Mouse (Mus musculus) adrenal gland, adult 2 months (tissue): ENCODE results near the gene C530025M09Rik. TPM values are rescaled to one million over a fixed set of nuclear protein-coding genes. Genes with fewer than 3 reads are reported as not detected.

ENCODE experiments used
- DNase-seq: peaks from one replicate; pipeline ENCODE4 v3.0.0; 2021
- long read RNA-seq: library from polyadenylated mRNA; stranded (forward); transcript quantifications from one replicate; pipeline ENCODE4 v2.0.0, GENCODE M21; 2021
- polyA plus RNA-seq: library from polyadenylated mRNA; depleted of rRNA; stranded (reverse); fragments of >200 nt; gene quantifications from 2 replicates; pipeline ENCODE4 v1.2.3, GENCODE M21; 2012; rRNA removed
- total RNA-seq, 2 experiments: library from RNA; stranded (reverse); gene quantifications; 2 replicates each; pipeline ENCODE4 v1.2.3; 2021

The C530025M09Rik gene
- total RNA-seq (not detected), polyA plus RNA-seq (not detected in 2 replicates)
- long read RNA-seq: 0 reads

- peak; percentile 39 for DNase-seq
Measured at GRCm38 (mm10) chr2:149830536-149831458, at the start of gene C530025M09Rik. Gene C530025M09Rik, minus strand, starts transcription at chr2:149831213.

DNA sequence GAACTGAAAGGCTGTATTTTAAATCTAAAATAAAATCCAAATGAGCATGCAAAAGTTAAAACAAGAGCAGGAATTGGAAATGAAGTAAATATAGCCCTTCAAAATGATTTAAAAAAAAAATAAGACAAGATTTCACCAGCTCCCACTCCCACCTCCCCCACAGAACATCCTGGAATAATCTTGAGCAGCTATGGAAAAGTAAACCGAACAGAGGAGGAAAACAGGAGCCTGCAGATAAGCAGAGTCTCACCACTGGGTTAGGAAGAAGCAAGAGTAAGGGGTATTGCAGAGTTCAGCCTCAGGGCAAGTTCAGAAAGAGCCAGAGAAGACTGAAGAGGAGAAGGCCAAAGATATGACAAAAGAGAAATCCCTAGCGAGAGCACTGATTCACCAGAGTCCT, 46.9 kb upstream of the C530025M09Rik start:
- DNase-seq: no peak

DNA sequence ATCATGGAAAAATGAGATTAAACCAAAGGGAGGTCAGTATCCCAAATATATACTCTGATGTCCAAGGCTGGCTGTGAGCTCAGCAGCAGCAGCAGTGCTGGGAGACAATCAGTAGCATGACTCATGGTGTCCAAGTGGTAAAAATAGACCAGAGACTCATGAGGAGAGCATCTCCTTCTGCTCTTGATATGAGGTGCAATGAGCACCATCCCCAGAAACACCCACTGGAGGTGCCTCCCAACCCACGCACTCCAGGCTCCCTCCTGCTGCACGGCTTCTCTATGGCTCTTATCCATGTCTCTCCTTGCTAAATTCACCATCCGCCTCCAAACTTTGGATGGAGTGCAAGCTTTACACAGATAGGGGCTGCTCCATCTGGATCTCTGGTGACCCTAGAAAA, 42.3 kb upstream of the C530025M09Rik start:
- DNase-seq: peak; percentile 2

DNA sequence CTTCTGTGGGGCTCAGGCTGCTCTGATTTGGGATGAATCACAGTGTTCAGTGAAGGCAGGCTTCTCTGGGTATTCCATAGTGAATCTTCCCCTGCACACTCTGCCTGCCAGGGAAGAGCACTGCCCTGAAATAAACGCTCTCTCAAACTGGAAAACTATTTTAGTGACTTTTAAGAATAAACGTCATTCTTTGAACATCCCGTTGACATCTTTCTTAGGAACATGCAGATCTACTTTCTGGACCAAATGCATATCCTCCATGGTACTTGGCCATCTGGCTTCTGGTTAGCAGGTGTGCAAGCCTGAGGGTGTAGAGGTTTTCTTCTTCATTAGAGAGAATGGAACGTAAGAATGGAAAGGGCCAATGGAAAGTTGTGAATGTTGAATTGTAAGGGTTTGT, 41.5 kb upstream of the C530025M09Rik start:
- no peak for DNase-seq

DNA sequence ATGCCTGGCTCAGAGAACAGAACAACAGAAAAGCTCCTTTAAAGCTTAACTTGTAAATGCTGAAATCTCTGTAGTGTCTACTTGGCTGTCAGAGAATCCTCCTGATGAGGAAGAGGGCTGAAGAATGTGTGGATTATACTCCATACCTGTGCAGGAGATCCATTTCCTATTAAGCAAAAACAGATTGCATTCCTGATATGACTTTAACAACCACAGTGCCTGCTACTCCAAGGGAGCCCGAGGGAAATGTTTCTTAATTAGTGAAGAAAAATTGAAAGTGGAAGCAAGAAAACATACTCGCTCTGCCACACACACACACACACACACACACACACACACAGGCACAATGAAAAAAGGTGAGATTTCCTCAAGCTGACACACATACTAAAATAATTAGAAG, 39.5 kb upstream of the C530025M09Rik start:
- DNase-seq: no peak

DNA sequence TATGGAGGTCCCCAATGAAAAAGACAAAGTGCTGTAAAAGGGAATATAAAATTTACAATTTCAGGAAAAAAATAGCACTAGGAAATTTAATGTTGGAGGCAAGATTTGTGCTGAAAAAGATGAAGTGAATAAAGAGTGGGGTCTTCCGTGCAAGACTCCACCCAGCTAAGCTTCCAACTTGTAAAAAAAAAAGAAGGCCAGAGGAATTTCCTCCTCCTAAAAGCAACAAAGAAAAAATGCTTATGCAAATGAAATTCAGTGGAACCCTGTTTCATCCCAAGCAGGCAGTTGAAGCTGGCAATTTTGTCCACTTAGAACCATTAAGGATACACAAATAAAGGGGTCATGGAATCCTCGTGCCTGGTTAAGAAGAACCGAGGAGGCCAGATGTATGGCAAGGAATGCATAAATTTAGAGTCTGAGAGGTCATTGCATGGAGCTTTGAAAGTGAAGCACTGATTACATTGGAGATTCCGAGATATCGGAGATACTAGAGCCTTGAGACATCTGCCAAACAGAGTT, 35.0 kb upstream of the C530025M09Rik start:
- no peak for DNase-seq

DNA sequence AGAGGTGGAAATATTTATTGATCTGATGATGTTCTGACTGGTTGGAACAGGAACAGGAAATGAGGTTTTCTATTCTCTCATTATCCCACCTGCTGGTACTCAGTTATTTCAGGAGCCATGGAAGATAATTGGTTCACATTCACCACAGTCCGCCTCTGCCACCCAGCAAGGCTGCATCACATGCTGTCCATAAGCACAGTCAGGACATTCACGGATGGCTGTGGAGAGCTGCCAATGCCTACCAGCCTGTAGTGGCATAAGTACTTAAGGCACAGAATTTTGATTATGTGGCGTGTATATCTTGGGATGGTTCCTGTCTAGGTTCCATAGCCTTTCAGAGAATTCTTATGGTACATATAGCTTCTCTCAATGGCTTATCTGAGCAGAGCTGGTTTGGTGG, 30.0 kb upstream of the C530025M09Rik start:
- no peak for DNase-seq

GRCm38 (mm10) chr2:149848778-149849177, 17.8 kb upstream of the C530025M09Rik start:
- no peak for DNase-seq

DNA sequence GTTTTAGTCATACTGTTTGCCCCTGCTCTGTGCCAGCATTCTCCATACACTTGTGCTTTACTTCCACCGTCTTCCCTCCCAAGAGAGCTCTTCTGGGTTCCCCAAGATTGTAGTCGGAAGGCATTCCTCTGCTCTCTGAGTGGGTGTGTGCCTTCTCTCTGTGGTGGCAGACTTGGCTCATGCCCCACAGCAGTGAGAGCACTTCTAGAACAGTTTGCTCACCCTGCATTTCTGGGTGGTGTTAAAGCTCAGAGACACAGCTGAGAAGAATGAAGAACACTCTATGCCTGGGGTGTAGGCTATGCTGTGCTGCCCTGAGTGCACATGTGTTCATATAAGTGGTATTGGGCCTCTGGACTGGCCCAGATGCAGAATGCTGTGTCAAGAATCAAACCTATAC, 13.6 kb upstream of the C530025M09Rik start:
- no peak for DNase-seq

GRCm38 (mm10) chr2:149839666-149840065, 8.7 kb upstream of the C530025M09Rik start:
- DNase-seq: peak; percentile 9

- DNase-seq: no peak
Measured at GRCm38 (mm10) chr2:149836471-149837135, 5.6 kb upstream of the C530025M09Rik start.

- no peak for DNase-seq
Measured at GRCm38 (mm10) chr2:149835091-149835490, 4.1 kb upstream of the C530025M09Rik start.

DNA sequence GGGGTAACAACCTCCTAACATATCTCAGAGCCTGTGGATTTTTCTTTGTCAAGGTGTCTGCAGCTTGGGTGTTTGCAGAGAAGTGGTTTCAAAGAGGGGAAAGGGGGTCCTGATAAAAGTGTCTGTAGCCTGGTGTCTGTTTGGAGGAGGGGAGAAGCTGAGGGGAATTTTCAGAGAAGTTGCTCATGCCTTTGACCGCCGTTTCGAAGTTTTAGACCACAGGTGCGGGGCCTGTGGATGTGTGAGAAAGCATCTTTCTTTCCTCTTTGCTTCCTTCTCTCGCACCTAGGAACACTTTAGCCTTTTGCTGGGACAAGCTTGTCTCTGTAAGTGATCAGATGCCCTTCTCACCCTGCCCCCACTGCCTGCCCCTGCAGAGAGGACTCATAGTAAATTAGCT, 1.3 kb upstream of the C530025M09Rik start:
- no peak for DNase-seq

DNA sequence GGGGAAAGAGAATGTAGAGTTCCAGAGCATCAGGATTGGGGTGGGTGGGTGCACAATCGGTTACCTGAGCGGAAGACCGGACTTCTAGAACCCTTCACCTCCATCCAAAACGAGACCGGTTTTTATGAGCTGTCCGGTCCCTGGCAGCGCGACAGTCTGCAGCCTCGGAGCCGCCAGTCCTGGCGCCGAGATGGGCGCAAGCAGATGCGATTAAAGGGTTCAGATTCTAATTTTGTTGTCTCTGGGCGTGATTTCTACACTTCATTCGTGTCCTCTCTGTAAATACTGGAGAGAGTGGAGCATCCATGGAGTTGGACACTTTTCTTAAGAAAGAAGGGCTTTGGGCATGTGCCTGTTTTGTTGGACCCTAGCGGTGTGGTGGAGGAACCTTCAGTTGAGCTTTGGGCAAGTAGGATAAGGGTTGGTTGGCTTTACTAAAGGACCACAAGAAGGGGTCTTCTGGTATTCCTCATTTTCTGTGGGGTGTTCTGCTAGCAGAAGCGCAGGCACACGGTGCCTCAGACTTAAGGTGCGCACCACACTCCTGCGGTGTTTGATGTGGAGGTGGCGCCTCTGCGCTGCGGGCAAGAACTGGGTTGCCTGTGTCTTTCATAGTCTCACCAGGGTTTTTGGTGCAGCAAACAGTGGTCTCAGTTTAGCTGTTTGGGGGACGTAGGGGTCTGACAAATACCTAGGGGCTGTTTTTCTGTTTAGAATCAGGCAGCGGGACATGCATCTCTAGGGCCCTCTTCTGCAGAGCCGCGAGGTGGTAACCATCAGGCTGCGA, 639 bp upstream of the C530025M09Rik start:
- DNase-seq: no peak

DNA sequence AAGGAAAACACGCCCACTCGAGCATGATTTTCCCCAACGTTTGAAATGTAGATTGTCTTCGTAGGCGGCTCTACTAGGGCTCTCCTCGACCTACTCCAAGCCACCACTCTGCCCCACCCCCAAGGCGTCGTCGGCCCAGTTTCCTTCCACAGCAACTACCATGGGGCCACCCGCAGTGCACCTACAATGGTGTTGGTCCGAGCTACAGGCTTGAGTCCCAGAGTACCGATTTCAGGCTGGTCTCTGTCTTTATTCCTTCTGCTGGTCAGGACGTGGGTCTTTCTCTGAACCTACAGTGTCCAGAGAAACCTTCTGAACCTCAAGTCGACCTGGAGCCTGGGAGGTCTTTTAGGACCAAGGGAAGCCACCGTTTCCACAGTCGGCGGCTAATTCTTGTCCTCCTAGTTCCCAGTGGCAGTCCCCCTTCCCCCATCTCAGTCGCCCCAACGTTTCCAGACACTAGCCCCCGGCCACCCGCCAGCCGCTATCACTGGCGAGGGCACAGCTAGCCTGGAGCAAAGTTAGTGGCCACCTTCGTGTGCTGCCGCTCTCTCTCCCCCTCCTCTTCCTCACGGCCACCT, 968 bp downstream of the C530025M09Rik start:
- DNase-seq: no peak

- DNase-seq: no peak
Measured at GRCm38 (mm10) chr2:149828911-149829310, 2.1 kb downstream of the C530025M09Rik start, which contains the start of gene Syndig1. Gene Syndig1, plus strand, starts transcription at chr2:149829211.

DNA sequence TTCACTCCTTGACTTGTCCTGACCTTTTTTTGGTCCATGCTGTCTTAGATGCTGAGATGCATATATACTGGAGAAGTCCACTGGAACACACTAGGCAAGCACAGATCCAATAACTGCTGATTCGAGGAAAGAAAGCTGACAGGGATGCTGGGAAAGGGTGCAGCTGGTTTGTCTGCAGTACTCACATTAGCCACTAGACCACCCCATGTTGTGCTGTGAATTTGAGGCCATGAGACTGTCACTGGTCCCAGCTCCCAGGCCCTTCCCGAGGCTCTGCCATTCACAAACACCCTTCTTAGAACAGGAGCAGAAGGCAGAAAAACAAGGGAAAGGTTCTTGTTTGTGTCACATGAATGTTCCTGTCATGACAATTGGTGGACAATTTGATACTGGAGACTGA, 10.8 kb downstream of the C530025M09Rik start:
- no peak for DNase-seq

DNA sequence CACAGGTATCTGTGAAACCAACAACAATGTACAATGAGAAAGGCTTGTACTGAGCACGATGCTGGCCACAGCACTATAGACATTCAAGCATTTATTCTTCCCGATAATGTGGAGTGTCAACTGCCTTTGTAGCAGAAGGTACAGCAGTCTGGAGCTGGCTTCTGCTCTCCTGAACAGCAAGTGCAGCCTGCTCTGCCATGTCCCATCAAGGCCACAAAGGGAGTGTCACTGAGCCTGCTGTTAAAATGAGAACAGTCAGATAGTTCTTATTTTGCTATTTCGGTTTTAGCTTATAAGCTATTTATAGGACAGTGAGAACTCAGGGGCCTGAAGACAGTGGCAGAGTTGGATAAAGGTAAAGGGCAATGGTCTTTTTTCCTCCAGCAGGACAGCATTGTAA, 11.3 kb downstream of the C530025M09Rik start:
- DNase-seq: no peak

- DNase-seq: no peak
Measured at GRCm38 (mm10) chr2:149818395-149818794, 12.6 kb downstream of the C530025M09Rik start.

GRCm38 (mm10) chr2:149812899-149813298, 18.1 kb downstream of the C530025M09Rik start:
- DNase-seq: no peak

DNA sequence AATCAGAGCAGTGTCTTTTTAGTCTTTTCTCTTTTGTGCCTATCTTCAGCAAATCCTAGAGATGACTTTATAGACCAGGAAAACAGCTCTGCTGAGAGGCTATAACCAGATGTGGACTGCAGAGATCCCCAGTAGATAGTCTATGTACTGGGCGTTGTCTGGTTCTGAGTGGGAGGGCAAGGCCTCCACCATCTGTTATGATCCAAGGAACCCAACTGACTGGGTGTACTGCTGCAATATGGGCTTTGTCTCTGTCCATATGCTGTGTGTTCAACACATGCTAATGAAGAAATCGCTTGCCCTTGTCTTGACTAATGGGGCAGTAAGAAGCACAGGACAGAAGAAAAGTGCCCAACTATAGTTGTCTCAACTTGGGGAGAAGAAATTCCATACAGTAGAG, 25.8 kb downstream of the C530025M09Rik start:
- no peak for DNase-seq
